Comparison of ENCODE assay signal across 10 mouse cellular contexts in genomic region chr11:45647888-45648287, GRCm38 (mm10).
A peak's percentile ranks its signal among the peaks of the same experiment; 100 is the strongest.
DNase-seq lines count a peak whose midpoint lies in the region; ATAC-seq and TF ChIP-seq lines count a peak whose summit lies in the region.
"Had no signal": no experiment of that assay in that cellular context is flagged by ENCODE, and none has a peak within 500 bp of the region (broad histone marks: within the 10 kb centered on the region; RNA-seq: fewer than 3 reads in every experiment).

No protein-coding gene starts in this region.

- no peaks in the 10 kb centered on the region for H3K27me3 ChIP-seq in lung, postnatal 0 days (replicated peaks; ENCODE audit: insufficient read depth, low read length)
- H3K27me3 ChIP-seq: midbrain, embryonic 13.5 days had no signal

- no peak for ATAC-seq in lung, postnatal 0 days
- ATAC-seq: midbrain, embryonic 13.5 days had no signal

- no peak overlapping the region for H3K4me3 ChIP-seq in lung, postnatal 0 days (ENCODE audit: low read depth, low read length)
- H3K4me3 ChIP-seq: forebrain, embryonic 10.5 days; midbrain, embryonic 13.5 days had no signal

- TF ChIP-seq EP300 in lung, postnatal 0 days (IDR thresholded peaks at IDR 0.05): no peak

- H3K36me3 ChIP-seq in lung, postnatal 0 days (ENCODE audit: insufficient read depth, low read length): no peaks in the 10 kb centered on the region
- H3K36me3 ChIP-seq: forebrain, embryonic 10.5 days; midbrain, embryonic 13.5 days had no signal

- H3K9me3 ChIP-seq in lung, postnatal 0 days (ENCODE audit: low read length): no peaks in the 10 kb centered on the region
- H3K9me3 ChIP-seq: forebrain, embryonic 10.5 days; midbrain, embryonic 13.5 days had no signal

- 68% methylated on average over 3 of the region's 3 CpGs for WGBS in lung, postnatal 0 days

- no peak overlapping the region for H3K9ac ChIP-seq in lung, postnatal 0 days (replicated peaks; ENCODE audit: low read depth)
- H3K9ac ChIP-seq: midbrain, embryonic 13.5 days had no signal

- no peak overlapping the region for H3K4me2 ChIP-seq in lung, postnatal 0 days (replicated peaks; ENCODE audit: low read depth, low read length)
- H3K4me2 ChIP-seq: midbrain, embryonic 13.5 days had no signal

- peak; percentile 60 for TF ChIP-seq CTCF in lung, postnatal 0 days (IDR thresholded peaks at IDR 0.05)

- no peaks in the 10 kb centered on the region for H3K4me1 ChIP-seq in lung, postnatal 0 days (ENCODE audit: insufficient read depth, low read depth, low read length)
- H3K4me1 ChIP-seq: midbrain, embryonic 13.5 days had no signal

- H3K27ac ChIP-seq in lung, postnatal 0 days (ENCODE audit: low read length): no peak overlapping the region
- H3K27ac ChIP-seq: forebrain, embryonic 10.5 days; midbrain, embryonic 13.5 days had no signal

- peak; percentile 26 for DNase-seq in heart, postnatal 4 days
- DNase-seq in heart, adult 9 months (ENCODE audit: low spot score in 2 of 2): no peak
- DNase-seq in lung, postnatal 0 days (ENCODE audit: low spot score): no peak
- DNase-seq in lung, adult 18-20 months: no peak
- peak; percentile 41 for DNase-seq in NIH3T3 (ENCODE audit: low read depth)
- DNase-seq in lung, postnatal 36 days: peak; percentile 6
- no peak for DNase-seq in yolk sac, embryonic 10.5 days (ENCODE audit: low spot score)
- DNase-seq in cerebellum, adult 11 months: no peak

Comparison
In these comparisons a context has a peak if more than half of its experiments do, and no peak if none do; other contexts are left out.
1. DNase-seq: peak in heart, postnatal 4 days (single experiment), NIH3T3 (single experiment) and lung, postnatal 36 days (single experiment); none in heart, adult 9 months (0 of 2), lung, postnatal 0 days (single experiment), lung, adult 18-20 months (0 of 2), yolk sac, embryonic 10.5 days (single experiment) and cerebellum, adult 11 months (single experiment).